Mouse (Mus musculus) liver, embryonic 15.5 days (tissue): ENCODE measurements around the gene Adgrl3. TPM values are rescaled to one million over a fixed set of nuclear protein-coding genes. Genes with fewer than 3 reads are reported as not detected.

Experiments
- ATAC-seq: fragments of 200-750 bp; cut with Nextera tagmentation; 2 replicates; pipeline ENCODE4 v1.8.0; 2017; ENCODE audit warnings: moderate number of reproducible peaks, mild to moderate bottlenecking, moderate library complexity; ENCODE audit not compliant: insufficient read depth
- H3K27ac ChIP-seq: fragments of 300-500 bp; sonication (generic); replicated peaks from 2 replicates; pipeline ENCODE4 v1.5.1; 2015; ENCODE audit warnings: mild to moderate bottlenecking, inconsistent platforms
- H3K27me3 ChIP-seq: fragments of 300-500 bp; sonication (generic); 2 replicates; pipeline ENCODE4 v1.6.1; 2015; ENCODE audit warnings: mild to moderate bottlenecking, inconsistent platforms
- H3K36me3 ChIP-seq: fragments of 300-500 bp; sonication (generic); replicated peaks from 2 replicates; pipeline ENCODE4 v1.6.1; 2015; ENCODE audit warnings: moderate library complexity, mild to moderate bottlenecking, inconsistent platforms
- H3K4me1 ChIP-seq: fragments of 300-500 bp; sonication (generic); replicated peaks from 2 replicates; pipeline ENCODE4 v1.6.1; 2015; ENCODE audit warnings: inconsistent platforms
- H3K4me2 ChIP-seq: fragments of 300-500 bp; sonication (generic); 2 replicates; pipeline ENCODE4 v1.6.1; 2015; ENCODE audit warnings: moderate library complexity, mild to moderate bottlenecking, inconsistent platforms
- H3K4me3 ChIP-seq: fragments of 300-500 bp; sonication (generic); replicated peaks from 2 replicates; pipeline ENCODE4 v1.5.1; 2015; ENCODE audit warnings: mild to moderate bottlenecking, inconsistent platforms
- H3K9ac ChIP-seq: fragments of 300-500 bp; sonication (generic); 2 replicates; pipeline ENCODE4 v1.6.1; 2015; ENCODE audit warnings: moderate library complexity, mild to moderate bottlenecking, inconsistent platforms
- H3K9me3 ChIP-seq: fragments of 300-500 bp; sonication (generic); replicated peaks from 2 replicates; pipeline ENCODE4 v1.6.1; 2016; ENCODE audit warnings: inconsistent platforms
- WGBS: fragments of 180-500 bp; shearing (Covaris S2); methylation state at CpG from one replicate; pipeline ENCODE4 v1.1.7; 2015; ENCODE audit warnings: mixed read lengths; ENCODE audit not compliant: insufficient replicate concordance; 5-methylcytosine and 5-hydroxymethylcytosine counted together
- polyA plus RNA-seq: library from polyadenylated mRNA; unstranded; fragments of >200 nt; fragmentation: Nextera tagmentation; extraction: Ambion mirVana; gene quantifications from 2 replicates; pipeline ENCODE4 v1.2.1, GENCODE M21; 2015

Adgrl3 gene
- polyA plus RNA-seq, 1 experiment from 2014 or later = 0.84 TPM

DNA sequence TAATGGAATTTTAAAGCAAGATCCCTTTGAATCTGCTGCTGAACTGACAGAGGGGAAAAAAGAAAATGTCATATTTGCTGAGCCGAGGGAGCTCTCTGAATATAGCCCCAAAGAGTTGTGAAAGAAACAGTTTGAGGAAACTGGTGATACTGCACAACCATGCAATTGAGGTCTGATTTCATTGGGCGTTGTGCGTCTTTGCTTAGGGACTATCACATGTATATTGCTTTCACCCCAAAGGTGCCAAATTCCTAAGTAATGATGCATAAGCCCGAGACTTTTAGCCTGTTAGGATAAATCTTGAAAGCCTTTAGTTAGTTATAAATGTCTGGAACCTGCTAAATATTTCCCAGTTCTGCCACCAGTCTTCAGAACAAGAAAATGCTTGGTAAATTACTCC lies 594.7 kb downstream of the Adgrl3 start:
- 54% methylated on average over 4 of the region's 4 CpGs for WGBS
- H3K4me3 ChIP-seq = no peak overlapping the region
- no peak for ATAC-seq

DNA sequence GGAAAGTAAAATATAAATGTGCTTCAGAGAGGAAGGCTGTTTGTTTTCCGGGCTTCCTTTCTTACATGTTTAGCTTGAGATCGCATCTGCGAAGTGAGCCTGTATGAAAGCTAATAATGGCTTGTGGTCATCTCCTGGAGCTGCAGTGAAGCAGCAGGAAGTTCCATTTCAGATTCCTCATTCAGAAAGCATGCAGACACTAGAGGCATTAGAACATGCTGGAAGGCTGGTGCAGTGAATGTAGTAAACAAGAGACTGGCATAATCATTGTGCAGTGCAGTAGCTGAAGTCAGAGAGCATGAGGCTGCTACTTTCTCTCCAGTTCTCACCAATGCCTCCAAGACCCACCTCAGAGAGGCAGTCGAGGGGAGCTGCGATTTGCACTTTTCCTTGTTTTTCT lies 601.2 kb downstream of the Adgrl3 start:
- no peak overlapping the region for H3K4me2 ChIP-seq
- ATAC-seq = no peak
- 53% methylated on average over 5 of the region's 5 CpGs for WGBS
- H3K9me3 ChIP-seq = no peaks in the 10 kb centered on the region
- no peak overlapping the region for H3K4me3 ChIP-seq
- no peaks in the 10 kb centered on the region for H3K36me3 ChIP-seq
- H3K27me3 ChIP-seq = no peaks in the 10 kb centered on the region
- H3K27ac ChIP-seq = no peak overlapping the region
- H3K9ac ChIP-seq = no peak overlapping the region
- no peaks in the 10 kb centered on the region for H3K4me1 ChIP-seq

More for the DNA sequence above, 594.7 kb downstream of the Adgrl3 start:
- H3K27me3 ChIP-seq = no peaks in the 10 kb centered on the region
- H3K4me2 ChIP-seq = no peak overlapping the region
- no peaks in the 10 kb centered on the region for H3K4me1 ChIP-seq
- H3K9me3 ChIP-seq = no peaks in the 10 kb centered on the region
- H3K9ac ChIP-seq = no peak overlapping the region
- H3K36me3 ChIP-seq = no peaks in the 10 kb centered on the region
- no peak overlapping the region for H3K27ac ChIP-seq

GRCm38 (mm10) chr5:81621715-81622114 lies 601.8 kb downstream of the Adgrl3 start:
- WGBS = 51% methylated on average over 3 of the region's 3 CpGs

GRCm38 (mm10) chr5:81623846-81624245 lies 603.9 kb downstream of the Adgrl3 start:
- Histone ChIP-seq H3K4me2 (no peak overlapping the region), H3K9ac (no peak overlapping the region), H3K9me3 (no peaks in the 10 kb centered on the region), H3K4me1 (no peaks in the 10 kb centered on the region), H3K27ac (no peak overlapping the region), H3K36me3 (no peaks in the 10 kb centered on the region), H3K4me3 (no peak overlapping the region), H3K27me3 (no peaks in the 10 kb centered on the region)
- ATAC-seq = no peak
- WGBS = 41% methylated on average over 1 of the region's 1 CpGs

More at GRCm38 (mm10) chr5:81621715-81622114, 601.8 kb downstream of the Adgrl3 start:
- Histone ChIP-seq H3K36me3 (no peaks in the 10 kb centered on the region), H3K27ac (no peak overlapping the region), H3K27me3 (no peaks in the 10 kb centered on the region), H3K4me1 (no peaks in the 10 kb centered on the region), H3K9ac (no peak overlapping the region), H3K4me3 (no peak overlapping the region), H3K9me3 (no peaks in the 10 kb centered on the region), H3K4me2 (no peak overlapping the region)
- no peak for ATAC-seq

DNA sequence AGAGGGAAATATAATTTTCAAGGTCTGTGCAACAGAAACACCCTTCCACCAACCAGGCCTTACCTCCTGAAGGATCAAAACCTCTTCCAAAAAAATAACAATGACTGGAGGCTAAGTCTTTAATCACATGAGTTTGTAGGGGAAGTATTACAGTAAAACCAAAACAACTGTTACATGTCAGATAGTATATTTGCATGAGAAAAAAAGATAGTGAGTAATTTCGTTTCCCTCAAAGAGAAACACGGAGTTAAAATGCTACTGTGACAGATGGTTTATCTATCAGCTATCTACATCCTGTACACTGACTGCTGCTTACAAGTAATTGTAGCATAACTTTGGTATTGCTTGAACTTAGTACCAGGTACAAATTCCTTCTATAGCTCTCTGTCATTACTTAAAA lies 616.2 kb downstream of the Adgrl3 start:
- no peak overlapping the region for H3K27ac ChIP-seq
- H3K4me3 ChIP-seq = no peak overlapping the region
- no peak for ATAC-seq
- H3K9ac ChIP-seq = no peak overlapping the region
- H3K4me2 ChIP-seq = no peak overlapping the region
- no peaks in the 10 kb centered on the region for H3K36me3 ChIP-seq
- WGBS = 24% methylated on average over 2 of the region's 2 CpGs
- no peaks in the 10 kb centered on the region for H3K27me3 ChIP-seq
- H3K4me1 ChIP-seq = no peaks in the 10 kb centered on the region
- H3K9me3 ChIP-seq = no peaks in the 10 kb centered on the region

DNA sequence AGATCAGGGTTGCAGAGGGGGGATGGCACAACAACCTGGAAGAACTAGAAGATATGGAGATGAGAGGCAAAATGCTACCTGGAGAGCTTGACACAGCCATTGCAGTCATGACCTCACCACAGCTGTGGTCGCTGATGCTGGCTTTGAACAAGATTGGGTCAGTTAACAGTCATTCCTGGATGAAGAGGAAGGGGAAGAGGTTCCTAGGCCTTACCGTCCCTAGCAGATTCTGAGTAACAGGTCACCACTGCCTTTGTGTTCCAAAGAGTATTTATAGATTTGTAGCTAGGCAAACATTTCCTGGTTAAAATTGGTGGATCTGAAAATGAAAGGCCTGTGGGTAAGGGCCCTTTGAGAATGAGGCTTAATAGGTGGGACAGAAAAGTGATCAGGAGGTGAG lies 618.5 kb downstream of the Adgrl3 start:
- Histone ChIP-seq H3K4me2 (no peak overlapping the region), H3K36me3 (no peaks in the 10 kb centered on the region), H3K9me3 (no peaks in the 10 kb centered on the region), H3K27ac (no peak overlapping the region), H3K4me1 (no peaks in the 10 kb centered on the region), H3K4me3 (no peak overlapping the region), H3K9ac (no peak overlapping the region), H3K27me3 (no peaks in the 10 kb centered on the region)
- WGBS = 63% methylated on average over 2 of the region's 2 CpGs
- no peak for ATAC-seq

DNA sequence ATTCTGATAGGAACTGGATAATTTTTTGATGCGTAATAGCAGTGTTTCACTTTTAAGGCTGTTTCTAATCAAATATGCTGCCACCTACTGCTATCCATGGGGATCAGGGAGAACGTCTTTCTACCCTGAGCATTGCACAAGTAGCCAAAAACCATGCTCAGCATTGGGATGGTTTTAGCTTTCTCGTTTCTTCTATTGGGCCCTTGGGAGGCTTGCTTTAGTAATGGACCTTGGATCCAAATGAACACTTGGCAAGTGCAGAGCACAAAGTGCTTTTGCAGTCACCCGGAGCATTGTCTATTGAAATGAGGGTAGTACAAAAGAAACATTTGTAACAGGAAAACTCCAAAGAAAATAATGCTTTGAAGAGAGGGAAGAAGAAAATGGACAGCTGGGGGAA lies 620.2 kb downstream of the Adgrl3 start:
- ATAC-seq = no peak
- Histone ChIP-seq H3K4me3 (no peak overlapping the region), H3K4me1 (no peaks in the 10 kb centered on the region), H3K9me3 (no peaks in the 10 kb centered on the region), H3K36me3 (no peaks in the 10 kb centered on the region), H3K27me3 (no peaks in the 10 kb centered on the region), H3K27ac (no peak overlapping the region), H3K9ac (no peak overlapping the region), H3K4me2 (no peak overlapping the region)
- WGBS = 62% methylated on average over 4 of the region's 4 CpGs

GRCm38 (mm10) chr5:81645557-81645956 lies 625.6 kb downstream of the Adgrl3 start:
- 52% methylated on average over 5 of the region's 5 CpGs for WGBS
- H3K9me3 ChIP-seq = no peaks in the 10 kb centered on the region

GRCm38 (mm10) chr5:81653941-81654340 lies 634.0 kb downstream of the Adgrl3 start:
- H3K9ac ChIP-seq = no peak overlapping the region
- 50% methylated on average over 2 of the region's 2 CpGs for WGBS
- H3K27me3 ChIP-seq = no peaks in the 10 kb centered on the region
- H3K4me3 ChIP-seq = no peak overlapping the region
- H3K4me1 ChIP-seq = no peaks in the 10 kb centered on the region
- H3K36me3 ChIP-seq = no peaks in the 10 kb centered on the region
- no peak for ATAC-seq
- H3K9me3 ChIP-seq = no peaks in the 10 kb centered on the region
- H3K4me2 ChIP-seq = no peak overlapping the region
- no peak overlapping the region for H3K27ac ChIP-seq

More at GRCm38 (mm10) chr5:81645557-81645956, 625.6 kb downstream of the Adgrl3 start:
- no peak overlapping the region for H3K9ac ChIP-seq
- ATAC-seq = no peak
- H3K36me3 ChIP-seq = no peaks in the 10 kb centered on the region
- no peak overlapping the region for H3K27ac ChIP-seq
- H3K4me3 ChIP-seq = no peak overlapping the region
- no peaks in the 10 kb centered on the region for H3K4me1 ChIP-seq
- H3K27me3 ChIP-seq = no peaks in the 10 kb centered on the region
- no peak overlapping the region for H3K4me2 ChIP-seq

GRCm38 (mm10) chr5:81661611-81662390 lies 641.9 kb downstream of the Adgrl3 start:
- Histone ChIP-seq H3K4me2 (no peak overlapping the region), H3K27ac (no peak overlapping the region), H3K4me1 (no peaks in the 10 kb centered on the region), H3K9me3 (no peaks in the 10 kb centered on the region), H3K9ac (no peak overlapping the region), H3K4me3 (no peak overlapping the region), H3K27me3 (no peaks in the 10 kb centered on the region), H3K36me3 (no peaks in the 10 kb centered on the region)
- no peak for ATAC-seq
- 45% methylated on average over 6 of the region's 6 CpGs for WGBS

DNA sequence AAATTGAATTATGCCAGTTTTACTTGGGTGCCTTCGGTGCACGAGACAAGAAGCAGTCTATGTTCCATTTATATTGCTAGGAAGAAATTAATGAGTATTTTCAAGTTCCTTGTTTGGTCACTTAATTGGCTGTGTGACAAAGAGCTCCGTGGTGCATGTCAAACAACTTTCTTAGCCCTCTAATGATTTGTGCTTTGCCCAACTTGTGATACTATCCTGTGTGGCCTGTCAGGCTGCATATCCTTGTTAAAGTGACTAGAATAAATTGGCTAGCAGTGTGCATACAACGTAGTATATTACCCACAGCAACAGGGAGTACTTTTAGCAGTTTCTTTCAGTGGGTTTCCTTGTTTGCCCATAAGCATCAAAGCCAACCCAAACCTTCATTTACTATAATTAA lies 651.1 kb downstream of the Adgrl3 start:
- no peaks in the 10 kb centered on the region for H3K4me1 ChIP-seq
- no peak overlapping the region for H3K4me2 ChIP-seq
- no peak for ATAC-seq
- H3K9ac ChIP-seq = no peak overlapping the region
- no peaks in the 10 kb centered on the region for H3K27me3 ChIP-seq
- H3K27ac ChIP-seq = no peak overlapping the region
- H3K9me3 ChIP-seq = no peaks in the 10 kb centered on the region
- WGBS = 50% methylated on average over 4 of the region's 4 CpGs
- H3K36me3 ChIP-seq = no peaks in the 10 kb centered on the region
- no peak overlapping the region for H3K4me3 ChIP-seq
